Mouse (Mus musculus): ENCODE data around the gene Ulk4. TPM values are rescaled to one million over a fixed set of nuclear protein-coding genes. Genes with fewer than 3 reads are reported as not detected.

Gene Ulk4
- total RNA-seq, 2 experiments from 2014 or later = 0.17 to 0.46 TPM

GRCm38 (mm10) chr9:121301041-121301920 lies 24.3 kb upstream of the Ulk4 start:
- intact Hi-C loops (cut with DNase I) = no loop called here

GRCm38 (mm10) chr9:121299976-121300570 lies 23.1 kb upstream of the Ulk4 start:
- DNase-seq = no peak

More at GRCm38 (mm10) chr9:121301041-121301920, 24.3 kb upstream of the Ulk4 start:
- DNase-seq = no peak

DNA sequence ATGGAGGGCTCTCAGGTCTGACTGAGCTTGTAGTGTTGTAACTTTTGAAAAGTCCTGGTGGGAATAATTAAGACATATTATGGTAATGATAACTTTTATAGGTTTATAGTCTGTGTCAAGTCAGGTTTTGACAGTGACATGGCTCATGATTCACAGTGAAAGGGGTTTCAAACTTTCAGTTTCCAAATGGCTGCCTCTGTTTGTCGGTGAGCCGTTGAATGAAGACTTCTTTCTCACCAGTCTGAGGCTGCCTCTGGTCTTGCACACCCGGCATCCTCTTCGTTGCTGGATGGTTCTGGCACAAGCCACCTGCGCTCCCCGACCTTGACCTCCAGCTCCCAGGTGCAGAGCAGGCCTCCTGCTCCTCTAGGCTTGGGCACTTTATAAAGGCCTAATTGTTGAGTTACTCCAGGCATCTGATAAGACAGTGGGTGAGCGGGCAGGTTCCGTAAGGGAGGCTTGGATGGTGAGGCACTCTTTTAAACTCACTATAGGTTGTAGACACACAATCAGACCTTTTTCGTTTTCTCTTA lies 22.3 kb upstream of the Ulk4 start:
- intact Hi-C loops (cut with DNase I) = loop anchor here (2.0 kb wide), 1 partner anchor 32 kb away; no protein-coding TSS in a partner anchor
- no peak for DNase-seq

More at GRCm38 (mm10) chr9:121299976-121300570, 23.1 kb upstream of the Ulk4 start:
- intact Hi-C loops (cut with DNase I) = loop anchor here (1.0 to 2.0 kb wide), 2 partner anchors 31 to 72 kb away; no protein-coding TSS in a partner anchor

GRCm38 (mm10) chr9:121298411-121299091 lies 21.6 kb upstream of the Ulk4 start:
- DNase-seq = peak in 1 of 2 experiments; percentile 66
- intact Hi-C loops (cut with DNase I) = loop anchor here (1.0 to 2.0 kb wide), 2 partner anchors 16 to 32 kb away; no protein-coding TSS in a partner anchor

DNA sequence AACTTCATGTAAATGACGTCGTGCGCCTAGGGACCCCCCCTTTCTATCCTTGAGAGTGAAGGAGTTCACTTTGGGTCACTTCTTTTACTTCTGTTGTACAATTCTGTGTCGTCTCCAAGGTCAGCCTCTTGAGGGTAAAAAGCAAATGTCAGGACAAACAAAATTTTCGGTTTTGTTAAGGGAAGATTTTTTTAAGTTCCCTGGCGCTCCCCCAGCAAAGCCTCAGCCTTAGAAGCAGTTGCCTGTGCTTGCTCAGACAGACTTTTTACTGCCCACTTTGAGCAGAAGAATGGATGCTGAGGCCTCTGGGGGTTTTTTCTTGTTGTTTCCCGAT lies 21.0 kb upstream of the Ulk4 start:
- intact Hi-C loops (cut with DNase I) = loop anchor here (1.0 to 2.0 kb wide), 2 partner anchors 16 to 33 kb away; no protein-coding TSS in a partner anchor

GRCm38 (mm10) chr9:121297171-121298064 lies 20.4 kb upstream of the Ulk4 start, which contains the start of gene Trak1:
Trak1 (plus strand) TSS chr9:121297502.
- peak; percentile 82 to 85 for DNase-seq
- intact Hi-C loops (cut with DNase I) = loop anchor here (1.0 to 2.0 kb wide), 3 partner anchors 17 to 56 kb away; no protein-coding TSS in a partner anchor

More for the DNA sequence above, 21.0 kb upstream of the Ulk4 start:
- no peak for DNase-seq

DNA sequence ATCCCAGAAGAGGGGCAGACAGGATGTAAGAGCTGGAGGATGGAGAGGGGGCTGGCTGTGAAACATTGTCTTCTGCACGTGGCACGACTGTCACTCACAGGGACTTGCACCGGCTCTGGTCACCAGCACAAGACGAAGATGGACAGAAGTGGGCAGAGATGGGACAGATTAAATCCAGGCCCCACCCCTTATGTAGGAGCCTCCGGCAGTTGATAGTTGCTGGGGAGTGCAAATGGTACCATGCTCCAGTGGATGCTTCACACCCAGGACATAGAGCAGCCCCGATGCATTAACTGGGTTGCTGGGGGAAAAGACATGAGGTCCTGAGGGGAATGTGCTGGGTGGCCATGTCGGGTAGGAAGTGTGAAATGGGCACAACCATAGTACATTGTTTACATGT lies 18.2 kb upstream of the Ulk4 start:
- intact Hi-C loops (cut with DNase I) = no loop called here
- DNase-seq = no peak

- intact Hi-C loops (cut with DNase I) = no loop called here
- no peak for DNase-seq
Measured at GRCm38 (mm10) chr9:121293187-121293586, 16.2 kb upstream of the Ulk4 start.

DNA sequence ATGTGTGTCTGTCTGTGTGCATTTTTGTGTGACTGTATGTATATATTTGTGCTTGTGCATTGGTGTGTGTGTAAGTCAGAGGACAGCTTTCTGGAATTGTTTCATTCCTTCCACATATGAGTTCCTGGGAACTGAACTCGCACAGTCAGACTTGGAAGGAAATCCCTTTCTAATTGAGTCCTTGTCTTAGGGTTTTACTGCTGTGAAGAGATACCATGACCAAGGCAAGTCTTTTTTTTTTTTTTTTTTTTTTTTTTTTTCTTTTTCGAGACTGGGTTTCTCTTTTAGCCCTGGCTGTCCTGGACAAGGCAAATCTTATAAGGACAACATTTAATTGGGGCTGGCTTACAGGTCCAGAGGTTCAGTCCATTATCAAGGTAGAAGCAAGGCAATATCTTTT lies 14.3 kb upstream of the Ulk4 start:
- no peak for DNase-seq
- intact Hi-C loops (cut with DNase I) = no loop called here

GRCm38 (mm10) chr9:121286325-121286901 lies 9.4 kb upstream of the Ulk4 start:
- no peak for DNase-seq
- intact Hi-C loops (cut with DNase I) = loop anchor here (5.0 kb wide), 1 partner anchor 156 kb away; no protein-coding TSS in a partner anchor

GRCm38 (mm10) chr9:121285341-121286324 lies 8.6 kb upstream of the Ulk4 start:
- peak; percentile 80 to 81 for DNase-seq
- intact Hi-C loops (cut with DNase I) = loop anchor here (5.0 kb wide), 1 partner anchor 157 kb away; no protein-coding TSS in a partner anchor

DNA sequence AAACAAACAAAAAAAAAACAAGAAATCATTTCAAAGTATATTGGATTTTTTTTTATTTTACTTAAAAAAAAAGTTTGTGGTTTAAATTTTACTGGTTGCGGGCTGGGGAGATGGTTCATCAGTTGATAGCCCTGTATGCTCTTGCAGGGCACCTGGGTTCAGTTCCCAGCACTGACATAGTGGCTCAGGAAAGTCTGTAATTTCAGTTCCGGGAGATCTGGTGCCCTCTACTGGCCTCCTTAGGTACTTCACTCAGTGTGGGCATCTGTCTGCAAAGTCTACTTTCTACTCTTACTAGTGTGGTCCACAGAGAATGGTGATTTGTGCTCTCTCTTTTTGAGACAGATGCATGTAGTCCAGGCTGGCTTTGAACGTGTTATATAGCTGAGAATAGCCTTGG lies 7.4 kb upstream of the Ulk4 start:
- intact Hi-C loops (cut with DNase I) = loop anchor here (1.0 kb wide), 1 partner anchor 68 kb away; no protein-coding TSS in a partner anchor
- DNase-seq = peak; percentile 42 to 46

GRCm38 (mm10) chr9:121283620-121284185 lies 6.7 kb upstream of the Ulk4 start:
- intact Hi-C loops (cut with DNase I) = loop anchor here (1.0 kb wide), 1 partner anchor 69 kb away; no protein-coding TSS in a partner anchor
- no peak for DNase-seq

- no peak for DNase-seq
- intact Hi-C loops (cut with DNase I) = loop anchor here (1.0 kb wide), 1 partner anchor 92 kb away; no protein-coding TSS in a partner anchor
Measured at GRCm38 (mm10) chr9:121281891-121282290, 4.9 kb upstream of the Ulk4 start.

DNA sequence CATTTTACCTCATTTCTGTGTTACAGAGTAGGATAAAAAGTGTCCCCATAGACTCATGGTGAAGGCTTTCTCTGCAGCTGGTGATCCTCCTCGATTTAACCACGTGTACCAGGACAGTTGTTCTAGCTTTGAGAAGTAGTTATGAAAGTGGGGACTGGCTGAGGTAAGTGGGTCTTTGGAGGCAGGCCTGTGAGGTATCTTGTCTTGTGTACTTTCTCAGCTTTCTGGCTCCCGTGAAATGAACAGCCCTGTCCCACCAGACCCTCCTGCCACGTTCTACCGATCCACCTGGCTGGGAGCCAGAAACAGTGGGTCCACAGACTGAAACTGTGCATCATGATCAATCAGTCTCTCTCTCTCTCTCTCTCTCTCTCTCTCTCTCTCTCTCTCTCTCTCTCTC lies 2.2 kb upstream of the Ulk4 start:
- intact Hi-C loops (cut with DNase I) = loop anchor here (5.0 kb wide), 1 partner anchor 178 kb away; no protein-coding TSS in a partner anchor
- DNase-seq = no peak

DNA sequence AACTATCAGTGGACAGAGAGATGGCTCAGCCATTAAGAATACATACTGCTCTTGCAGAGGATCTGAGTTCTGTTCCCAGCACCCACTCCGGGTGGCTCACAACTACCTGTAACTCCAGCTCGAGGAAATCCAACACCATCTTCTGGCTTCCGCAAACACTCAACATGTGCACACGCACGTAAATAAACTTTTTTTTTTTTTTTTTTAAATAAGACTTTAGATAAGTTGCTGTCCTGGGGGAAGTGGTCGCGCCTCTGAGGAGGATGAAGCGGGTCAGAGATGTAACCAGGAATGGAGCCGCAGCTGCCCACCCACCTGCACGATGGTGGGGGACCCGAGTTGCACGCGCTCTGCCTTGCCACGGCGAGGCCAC lies 266 bp downstream of the Ulk4 start:
- no peak for DNase-seq

DNA sequence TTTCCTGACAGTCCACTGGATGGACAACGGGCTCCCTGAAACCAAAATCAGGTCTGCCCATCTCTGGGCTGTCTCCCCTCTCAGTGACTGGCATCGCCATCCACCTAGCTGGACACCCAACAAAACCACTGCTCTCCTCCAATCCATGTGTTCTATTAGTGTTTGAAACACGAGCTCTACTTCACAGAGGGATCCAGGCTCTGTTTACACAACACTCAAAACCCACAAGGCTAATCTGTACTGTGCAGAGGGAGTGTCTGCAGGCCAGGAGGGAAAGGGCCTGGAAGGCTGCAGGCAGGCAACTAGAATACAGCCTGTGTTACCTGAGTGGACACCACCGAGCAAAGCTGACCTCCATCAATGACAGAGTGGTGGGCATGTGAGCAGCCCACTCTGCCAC lies 5.4 kb downstream of the Ulk4 start:
- no peak for DNase-seq
- intact Hi-C loops (cut with DNase I) = no loop called here

More for the DNA sequence above, 266 bp downstream of the Ulk4 start:
- intact Hi-C loops (cut with DNase I) = loop anchor here (5.0 kb wide), 1 partner anchor 181 kb away; no protein-coding TSS in a partner anchor

Data from heart, postnatal 36 days (tissue).